Mouse (Mus musculus) neural tube, embryonic 14.5 days (tissue): ENCODE results near the gene Smg1. TPM values are rescaled to one million over a fixed set of nuclear protein-coding genes. Genes with fewer than 3 reads are reported as not detected.

Source experiments
- ATAC-seq: fragments of 200-750 bp; cut with Nextera tagmentation; 2 replicates; pipeline ENCODE4 v1.8.0; 2017; ENCODE audit warnings: low read depth, mild to moderate bottlenecking, moderate TSS enrichment, moderate library complexity
- H3K27ac ChIP-seq: fragments of 300-500 bp; sonication (generic); 2 replicates; pipeline ENCODE4 v1.5.1; 2014; ENCODE audit warnings: low read depth, mild to moderate bottlenecking, control low read depth, low read length, moderate library complexity, mixed read lengths
- H3K27me3 ChIP-seq: fragments of 300-500 bp; sonication (generic); 2 replicates; pipeline ENCODE4 v1.6.1; 2014; ENCODE audit warnings: low read length; ENCODE audit not compliant: control insufficient read depth, insufficient read depth
- H3K36me3 ChIP-seq: fragments of 300-500 bp; sonication (generic); 2 replicates; pipeline ENCODE4 v1.6.1; 2014; ENCODE audit warnings: low read length, mixed read lengths; ENCODE audit not compliant: control insufficient read depth, insufficient read depth
- H3K4me1 ChIP-seq: fragments of 300-500 bp; sonication (generic); 2 replicates; pipeline ENCODE4 v1.6.1; 2014; ENCODE audit warnings: low read length; ENCODE audit not compliant: control insufficient read depth, insufficient read depth
- H3K4me2 ChIP-seq: fragments of 300-500 bp; sonication (generic); 2 replicates; pipeline ENCODE4 v1.6.1; 2014; ENCODE audit warnings: mild to moderate bottlenecking, low read depth, low read length, control low read depth
- H3K4me3 ChIP-seq: fragments of 300-500 bp; sonication (generic); 2 replicates; pipeline ENCODE4 v1.5.1; 2014; ENCODE audit warnings: low read depth, low read length, control low read depth, mixed read lengths
- H3K9ac ChIP-seq: fragments of 300-500 bp; sonication (generic); replicated peaks from 2 replicates; pipeline ENCODE4 v1.6.1; 2014; ENCODE audit warnings: low read depth, mild to moderate bottlenecking, control low read depth, low read length, mixed read lengths
- H3K9me3 ChIP-seq: fragments of 300-500 bp; sonication (generic); 2 replicates; pipeline ENCODE4 v1.6.1; 2016; ENCODE audit warnings: low read length; ENCODE audit not compliant: control insufficient read depth
- WGBS: fragments of 180-500 bp; shearing (Covaris S2); extraction: QIAGEN DNeasy Blood & Tissue Kit; methylation state at CpG from one replicate; pipeline ENCODE4 v1.1.7; 2014; 5-methylcytosine and 5-hydroxymethylcytosine counted together
- polyA plus RNA-seq: library from polyadenylated mRNA; unstranded; fragments of >200 nt; fragmentation: Nextera tagmentation; extraction: Ambion mirVana; gene quantifications from 2 replicates; pipeline ENCODE4 v1.2.1, GENCODE M21; 2014

Gene Smg1
- polyA plus RNA-seq, 1 experiment from 2014 or later: 37.4 TPM

GRCm38 (mm10) chr7:118239996-118240395 is 3.5 kb downstream of the Smg1 start:
- H3K4me1 ChIP-seq: peaks cover 11% of the 10 kb centered on the region
- no peaks in the 10 kb centered on the region for H3K36me3 ChIP-seq
- no peak for ATAC-seq
- no peak overlapping the region for H3K4me3 ChIP-seq
- H3K27me3 ChIP-seq: no peaks in the 10 kb centered on the region
- no peaks in the 10 kb centered on the region for H3K9me3 ChIP-seq
- no peak overlapping the region for H3K27ac ChIP-seq
- H3K9ac ChIP-seq: no peak overlapping the region
- 93% methylated on average over 5 of the region's 5 CpGs for WGBS
- H3K4me2 ChIP-seq: no peak overlapping the region

GRCm38 (mm10) chr7:118236949-118237348 is 6.5 kb downstream of the Smg1 start:
- H3K27ac ChIP-seq: no peak overlapping the region
- no peak overlapping the region for H3K4me3 ChIP-seq
- H3K9ac ChIP-seq: no peak overlapping the region
- ATAC-seq: no peak
- no peak overlapping the region for H3K4me2 ChIP-seq
- H3K27me3 ChIP-seq: no peaks in the 10 kb centered on the region
- no peaks in the 10 kb centered on the region for H3K36me3 ChIP-seq
- no peaks in the 10 kb centered on the region for H3K9me3 ChIP-seq
- H3K4me1 ChIP-seq: peaks cover 5% of the 10 kb centered on the region

GRCm38 (mm10) chr7:118234236-118234635 is 9.2 kb downstream of the Smg1 start:
- no peaks in the 10 kb centered on the region for H3K27me3 ChIP-seq
- no peaks in the 10 kb centered on the region for H3K4me1 ChIP-seq
- H3K9me3 ChIP-seq: no peaks in the 10 kb centered on the region
- H3K9ac ChIP-seq: no peak overlapping the region
- no peaks in the 10 kb centered on the region for H3K36me3 ChIP-seq
- ATAC-seq: no peak
- no peak overlapping the region for H3K4me2 ChIP-seq
- WGBS: 100% methylated on average over 1 of the region's 1 CpGs
- no peak overlapping the region for H3K4me3 ChIP-seq
- no peak overlapping the region for H3K27ac ChIP-seq

GRCm38 (mm10) chr7:118232613-118233012 is 10.9 kb downstream of the Smg1 start:
- Histone ChIP-seq H3K36me3 (no peaks in the 10 kb centered on the region), H3K4me3 (no peak overlapping the region), H3K9me3 (no peaks in the 10 kb centered on the region), H3K27me3 (no peaks in the 10 kb centered on the region), H3K27ac (no peak overlapping the region), H3K4me1 (no peaks in the 10 kb centered on the region), H3K4me2 (no peak overlapping the region), H3K9ac (no peak overlapping the region)
- no peak for ATAC-seq

GRCm38 (mm10) chr7:118219777-118220176 is 23.7 kb downstream of the Smg1 start:
- H3K4me2 ChIP-seq: no peak overlapping the region
- no peaks in the 10 kb centered on the region for H3K9me3 ChIP-seq
- no peaks in the 10 kb centered on the region for H3K4me1 ChIP-seq
- no peaks in the 10 kb centered on the region for H3K27me3 ChIP-seq
- 96% methylated on average over 2 of the region's 2 CpGs for WGBS
- no peak overlapping the region for H3K27ac ChIP-seq
- no peak overlapping the region for H3K4me3 ChIP-seq
- H3K36me3 ChIP-seq: no peaks in the 10 kb centered on the region
- no peak for ATAC-seq
- no peak overlapping the region for H3K9ac ChIP-seq

GRCm38 (mm10) chr7:118206396-118206795 is 37.1 kb downstream of the Smg1 start:
- no peaks in the 10 kb centered on the region for H3K27me3 ChIP-seq
- H3K36me3 ChIP-seq: peaks cover 12% of the 10 kb centered on the region
- H3K4me1 ChIP-seq: no peaks in the 10 kb centered on the region
- ATAC-seq: no peak
- no peaks in the 10 kb centered on the region for H3K9me3 ChIP-seq
- no peak overlapping the region for H3K4me2 ChIP-seq
- no peak overlapping the region for H3K27ac ChIP-seq
- 94% methylated on average over 2 of the region's 2 CpGs for WGBS
- no peak overlapping the region for H3K9ac ChIP-seq
- no peak overlapping the region for H3K4me3 ChIP-seq

- Histone ChIP-seq H3K4me2 (no peak overlapping the region), H3K9me3 (no peaks in the 10 kb centered on the region), H3K36me3 (peaks cover 15% of the 10 kb centered on the region), H3K27ac (no peak overlapping the region), H3K27me3 (no peaks in the 10 kb centered on the region), H3K4me1 (no peaks in the 10 kb centered on the region), H3K4me3 (no peak overlapping the region), H3K9ac (no peak overlapping the region)
- no peak for ATAC-seq
- whole genome bisulfite sequencing: 72% methylated on average over 4 of the region's 4 CpGs
These were observed 47.7 kb downstream of the Smg1 start for GRCm38 (mm10) chr7:118195756-118196155.

GRCm38 (mm10) chr7:118185878-118186277 is 57.6 kb downstream of the Smg1 start:
- Histone ChIP-seq H3K27me3 (no peaks in the 10 kb centered on the region), H3K4me1 (no peaks in the 10 kb centered on the region), H3K9ac (no peak overlapping the region), H3K27ac (no peak overlapping the region), H3K36me3 (peaks cover 39% of the 10 kb centered on the region), H3K9me3 (no peaks in the 10 kb centered on the region), H3K4me2 (no peak overlapping the region), H3K4me3 (no peak overlapping the region)
- ATAC-seq: no peak
- 95% methylated on average over 4 of the region's 4 CpGs for WGBS

- H3K36me3 ChIP-seq: peaks cover 42% of the 10 kb centered on the region
- H3K27ac ChIP-seq: no peak overlapping the region
- no peak for ATAC-seq
- no peaks in the 10 kb centered on the region for H3K4me1 ChIP-seq
- 94% methylated on average over 1 of the region's 1 CpGs for WGBS
- no peak overlapping the region for H3K4me3 ChIP-seq
- no peaks in the 10 kb centered on the region for H3K9me3 ChIP-seq
- no peak overlapping the region for H3K9ac ChIP-seq
- no peaks in the 10 kb centered on the region for H3K27me3 ChIP-seq
- H3K4me2 ChIP-seq: no peak overlapping the region
These were observed 58.9 kb downstream of the Smg1 start for GRCm38 (mm10) chr7:118184604-118185003.

- Histone ChIP-seq H3K4me3 (no peak overlapping the region), H3K27me3 (no peaks in the 10 kb centered on the region), H3K36me3 (peaks cover 50% of the 10 kb centered on the region), H3K9ac (no peak overlapping the region), H3K9me3 (no peaks in the 10 kb centered on the region), H3K4me1 (no peaks in the 10 kb centered on the region), H3K4me2 (no peak overlapping the region), H3K27ac (no peak overlapping the region)
- no peak for ATAC-seq
- 97% methylated on average over 3 of the region's 3 CpGs for WGBS
These were observed 62.3 kb downstream of the Smg1 start for GRCm38 (mm10) chr7:118181123-118181522.
